Mouse (Mus musculus): ENCODE measurements around the gene Otud7b.
"Not testable (repeated sequence)": the region's sequence is repeated elsewhere in the genome, so short reads cannot be mapped to it uniquely, and the experiment has no call there.

Gene Otud7b

GRCm38 (mm10) chr3:96174042-96174441, 69.7 kb downstream of the Otud7b start:
- intact Hi-C loops (cut with DNase I): not testable (repeated sequence)

GRCm38 (mm10) chr3:96175251-96175650, 70.9 kb downstream of the Otud7b start:
- intact Hi-C loops (cut with DNase I): no loop called here

GRCm38 (mm10) chr3:96178427-96178826, 74.1 kb downstream of the Otud7b start:
- intact Hi-C loops (cut with DNase I): no loop called here

- intact Hi-C loops (cut with DNase I): no loop called here
Measured at GRCm38 (mm10) chr3:96178902-96179301, 74.6 kb downstream of the Otud7b start.

- intact Hi-C loops (cut with DNase I): no loop called here
Measured at GRCm38 (mm10) chr3:96179531-96179930, 75.2 kb downstream of the Otud7b start.

GRCm38 (mm10) chr3:96180727-96181477, 76.6 kb downstream of the Otud7b start, which contains the start of gene Sv2a:
Gene Sv2a, plus strand, starts transcription at chr3:96181151.
- intact Hi-C loops (cut with DNase I): no loop called here

- intact Hi-C loops (cut with DNase I): no loop called here
Measured at GRCm38 (mm10) chr3:96181510-96182381, 77.4 kb downstream of the Otud7b start.

- intact Hi-C loops (cut with DNase I): no loop called here
Measured at GRCm38 (mm10) chr3:96182382-96182776, 78.1 kb downstream of the Otud7b start.

GRCm38 (mm10) chr3:96192977-96193376, 88.7 kb downstream of the Otud7b start:
- intact Hi-C loops (cut with DNase I): no loop called here

- intact Hi-C loops (cut with DNase I): no loop called here
Measured at GRCm38 (mm10) chr3:96194966-96195365, 90.6 kb downstream of the Otud7b start.

GRCm38 (mm10) chr3:96195616-96196313, 91.4 kb downstream of the Otud7b start:
- intact Hi-C loops (cut with DNase I): no loop called here

GRCm38 (mm10) chr3:96196437-96197128, 92.3 kb downstream of the Otud7b start:
- intact Hi-C loops (cut with DNase I): no loop called here

GRCm38 (mm10) chr3:96197129-96197749, 92.9 kb downstream of the Otud7b start:
- intact Hi-C loops (cut with DNase I): no loop called here

GRCm38 (mm10) chr3:96198181-96198580, 93.9 kb downstream of the Otud7b start:
- intact Hi-C loops (cut with DNase I): no loop called here

GRCm38 (mm10) chr3:96198601-96199251, 94.4 kb downstream of the Otud7b start:
- intact Hi-C loops (cut with DNase I): not testable (repeated sequence)

- intact Hi-C loops (cut with DNase I): no loop called here
Measured at GRCm38 (mm10) chr3:96199731-96200130, 95.4 kb downstream of the Otud7b start.

- intact Hi-C loops (cut with DNase I): no loop called here
Measured at GRCm38 (mm10) chr3:96207819-96208218, 103.5 kb downstream of the Otud7b start.

- intact Hi-C loops (cut with DNase I): no loop called here
Measured at GRCm38 (mm10) chr3:96209242-96209641, 104.9 kb downstream of the Otud7b start.
